Mouse (Mus musculus): ENCODE data around the gene Nup50. TPM values are rescaled to one million over a fixed set of nuclear protein-coding genes. Genes with fewer than 3 reads are reported as not detected.

Gene Nup50
- polyA plus RNA-seq, 1 experiment = 28.1 TPM

- Histone ChIP-seq H3K27me3 (ENCODE audit: control insufficient read depth, insufficient read depth, low read length) (peaks cover 2% of the 10 kb centered on the region), H3K4me1 (ENCODE audit: control insufficient read depth, insufficient read depth, low read length) (peaks cover 5% of the 10 kb centered on the region), H3K4me3 (ENCODE audit: control insufficient read depth, low read depth, low read length) (peak overlapping the region; percentile 40), H3K27ac (ENCODE audit: control insufficient read depth, insufficient read depth, low read depth, low read length) (peak overlapping the region; percentile 12; the same call in 1 of the 2 replicates), H3K36me3 (ENCODE audit: control insufficient read depth, insufficient read depth, low read length) (no peaks in the 10 kb centered on the region)
- TF ChIP-seq POLR2A (IDR thresholded peaks at IDR 0.05; ENCODE audit: control insufficient read depth, low read depth, low read length) = no peak
- TF ChIP-seq CTCF (IDR thresholded peaks at IDR 0.05; ENCODE audit: control insufficient read depth, insufficient read depth, insufficient replicate concordance, low read depth, low read length) = no peak
These were observed 60.5 kb downstream of the Nup50 start for GRCm38 (mm10) chr15:84983721-84984120.

GRCm38 (mm10) chr15:84985516-84986160, 62.4 kb downstream of the Nup50 start:
- H3K4me3 ChIP-seq (ENCODE audit: control insufficient read depth, low read depth, low read length) = peak overlapping the region; percentile 1
- TF ChIP-seq CTCF (IDR thresholded peaks at IDR 0.05; ENCODE audit: control insufficient read depth, insufficient read depth, insufficient replicate concordance, low read depth, low read length) (no peak), POLR2A (IDR thresholded peaks at IDR 0.05; ENCODE audit: control insufficient read depth, low read depth, low read length) (no peak)
- peaks cover 2% of the 10 kb centered on the region for H3K27me3 ChIP-seq (ENCODE audit: control insufficient read depth, insufficient read depth, low read length)
- H3K4me1 ChIP-seq (ENCODE audit: control insufficient read depth, insufficient read depth, low read length) = peaks cover 5% of the 10 kb centered on the region
- H3K27ac ChIP-seq (ENCODE audit: control insufficient read depth, insufficient read depth, low read depth, low read length) = no peak overlapping the region
- no peaks in the 10 kb centered on the region for H3K36me3 ChIP-seq (ENCODE audit: control insufficient read depth, insufficient read depth, low read length)

GRCm38 (mm10) chr15:84986171-84987019, 63.2 kb downstream of the Nup50 start:
- Histone ChIP-seq H3K36me3 (ENCODE audit: control insufficient read depth, insufficient read depth, low read length) (no peaks in the 10 kb centered on the region), H3K27ac (ENCODE audit: control insufficient read depth, insufficient read depth, low read depth, low read length) (no peak overlapping the region), H3K4me3 (ENCODE audit: control insufficient read depth, low read depth, low read length) (peak overlapping the region; percentile 93), H3K27me3 (ENCODE audit: control insufficient read depth, insufficient read depth, low read length) (peaks cover 2% of the 10 kb centered on the region), H3K4me1 (ENCODE audit: control insufficient read depth, insufficient read depth, low read length) (peaks cover 5% of the 10 kb centered on the region)
- no peak for TF ChIP-seq CTCF (IDR thresholded peaks at IDR 0.05; ENCODE audit: control insufficient read depth, insufficient read depth, insufficient replicate concordance, low read depth, low read length)
- no peak for TF ChIP-seq POLR2A (IDR thresholded peaks at IDR 0.05; ENCODE audit: control insufficient read depth, low read depth, low read length)

GRCm38 (mm10) chr15:84987020-84987815, 64.0 kb downstream of the Nup50 start:
- H3K27me3 ChIP-seq (ENCODE audit: control insufficient read depth, insufficient read depth, low read length) = peaks cover 2% of the 10 kb centered on the region
- H3K36me3 ChIP-seq (ENCODE audit: control insufficient read depth, insufficient read depth, low read length) = no peaks in the 10 kb centered on the region
- H3K4me1 ChIP-seq (ENCODE audit: control insufficient read depth, insufficient read depth, low read length) = peaks cover 5% of the 10 kb centered on the region
- no peak for TF ChIP-seq CTCF (IDR thresholded peaks at IDR 0.05; ENCODE audit: control insufficient read depth, insufficient read depth, insufficient replicate concordance, low read depth, low read length)
- TF ChIP-seq POLR2A (IDR thresholded peaks at IDR 0.05; ENCODE audit: control insufficient read depth, low read depth, low read length) = no peak
- peak overlapping the region; percentile 93 for H3K4me3 ChIP-seq (ENCODE audit: control insufficient read depth, low read depth, low read length)
- H3K27ac ChIP-seq (ENCODE audit: control insufficient read depth, insufficient read depth, low read depth, low read length) = no peak overlapping the region; the same call in 1 of the 2 replicates

- no peak within 1 kb of the TSS for H3K27ac ChIP-seq (ENCODE audit: control insufficient read depth, insufficient read depth, low read depth, low read length)
- peaks cover 5% of the 10 kb centered on the region for H3K4me1 ChIP-seq (ENCODE audit: control insufficient read depth, insufficient read depth, low read length)
- H3K36me3 ChIP-seq (ENCODE audit: control insufficient read depth, insufficient read depth, low read length) = no peaks in the 10 kb centered on the region
- H3K27me3 ChIP-seq (ENCODE audit: control insufficient read depth, insufficient read depth, low read length) = peaks cover 2% of the 10 kb centered on the region
- TF ChIP-seq POLR2A (IDR thresholded peaks at IDR 0.05; ENCODE audit: control insufficient read depth, low read depth, low read length) (peak; percentile 59), CTCF (IDR thresholded peaks at IDR 0.05; ENCODE audit: control insufficient read depth, insufficient read depth, insufficient replicate concordance, low read depth, low read length) (no peak)
- H3K4me3 ChIP-seq (ENCODE audit: control insufficient read depth, low read depth, low read length) = peak within 1 kb of the TSS; percentile 93
These were observed 64.9 kb downstream of the Nup50 start, which contains the start of gene 5031439G07Rik for GRCm38 (mm10) chr15:84987874-84988825. Gene 5031439G07Rik, minus strand, starts transcription at chr15:84988551.

- peaks cover 2% of the 10 kb centered on the region for H3K27me3 ChIP-seq (ENCODE audit: control insufficient read depth, insufficient read depth, low read length)
- H3K4me3 ChIP-seq (ENCODE audit: control insufficient read depth, low read depth, low read length) = no peak overlapping the region
- no peak for TF ChIP-seq CTCF (IDR thresholded peaks at IDR 0.05; ENCODE audit: control insufficient read depth, insufficient read depth, insufficient replicate concordance, low read depth, low read length)
- TF ChIP-seq POLR2A (IDR thresholded peaks at IDR 0.05; ENCODE audit: control insufficient read depth, low read depth, low read length) = no peak
- H3K4me1 ChIP-seq (ENCODE audit: control insufficient read depth, insufficient read depth, low read length) = peaks cover 5% of the 10 kb centered on the region
- no peaks in the 10 kb centered on the region for H3K36me3 ChIP-seq (ENCODE audit: control insufficient read depth, insufficient read depth, low read length)
- no peak overlapping the region for H3K27ac ChIP-seq (ENCODE audit: control insufficient read depth, insufficient read depth, low read depth, low read length)
These were observed 65.9 kb downstream of the Nup50 start for GRCm38 (mm10) chr15:84989098-84989497.
